Comparison of ENCODE assay signal across 8 mouse cellular contexts in the genomic region with DNA sequence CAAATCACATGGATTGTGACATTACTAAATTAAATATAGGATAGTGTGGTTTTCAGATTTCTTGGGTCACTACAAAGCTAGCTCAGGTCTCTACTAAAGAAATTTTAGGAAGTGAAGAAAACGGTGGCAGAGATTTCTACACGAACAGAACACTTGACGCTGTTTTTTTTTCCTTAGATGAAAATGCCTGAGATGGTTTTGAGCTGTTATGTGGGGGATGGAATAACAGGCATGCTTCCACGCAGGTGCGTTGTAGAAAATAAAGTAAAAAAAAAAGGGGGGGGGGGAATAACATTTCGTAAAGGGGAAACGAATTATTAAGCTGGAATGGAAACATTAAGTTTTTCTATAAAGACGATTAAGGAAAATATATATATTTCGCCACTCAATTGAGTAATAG. TPM values are rescaled to one million over a fixed set of nuclear protein-coding genes. Genes with fewer than 3 reads are reported as not detected.
DNase-seq lines count a peak whose midpoint lies in the region; ATAC-seq and TF ChIP-seq lines count a peak whose summit lies in the region.

No protein-coding gene starts in this region.

- peak overlapping the region; percentile 72 for H3K4me2 ChIP-seq in kidney, embryonic 15.5 days
- H3K4me2 ChIP-seq in hindbrain, embryonic 16.5 days (ENCODE audit: low read length) = peak overlapping the region; percentile 59
- peak overlapping the region; percentile 61 for H3K4me2 ChIP-seq in midbrain, embryonic 14.5 days (ENCODE audit: low read length)

- ATAC-seq in kidney, embryonic 15.5 days (replicated peaks; ENCODE audit: low FRiP score) = no peak
- ATAC-seq in hindbrain, embryonic 16.5 days = no peak
- no peak for ATAC-seq in midbrain, embryonic 14.5 days (ENCODE audit: low FRiP score, low TSS enrichment)
- ATAC-seq in inflammation-experienced regulatory T-cells, adult 6 months = no peak

- peaks cover 23% of the 10 kb centered on the region for H3K4me1 ChIP-seq in kidney, embryonic 15.5 days
- peaks cover 8% of the 10 kb centered on the region for H3K4me1 ChIP-seq in cortical plate, adult 2 months (ENCODE audit: control insufficient read depth, insufficient read depth, low read length)
- H3K4me1 ChIP-seq in hindbrain, embryonic 16.5 days (ENCODE audit: control insufficient read depth, insufficient read depth, low read depth, low read length) = peaks cover 11% of the 10 kb centered on the region
- H3K4me1 ChIP-seq in midbrain, embryonic 14.5 days (ENCODE audit: control insufficient read depth, insufficient read depth, low read length) = peaks cover 12% of the 10 kb centered on the region

- peak overlapping the region; percentile 86; the same call in 1 of the 2 replicates for H3K9ac ChIP-seq in kidney, embryonic 15.5 days
- H3K9ac ChIP-seq in hindbrain, embryonic 16.5 days (ENCODE audit: low read depth, low read length) = peak overlapping the region; percentile 83; the same call in 1 of the 2 replicates
- peak overlapping the region; percentile 83 for H3K9ac ChIP-seq in midbrain, embryonic 14.5 days (replicated peaks; ENCODE audit: low read length)

- 23% methylated on average over 9 of the region's 9 CpGs for WGBS in kidney, embryonic 15.5 days
- WGBS in hindbrain, embryonic 16.5 days = 28% methylated on average over 9 of the region's 9 CpGs
- 41% methylated on average over 9 of the region's 9 CpGs for WGBS in midbrain, embryonic 14.5 days

- no peak for TF ChIP-seq POLR2A in cortical plate, adult 2 months (IDR thresholded peaks at IDR 0.05; ENCODE audit: extremely low read depth, insufficient read depth, low read length)

- no peaks in the 10 kb centered on the region for H3K27me3 ChIP-seq in kidney, embryonic 15.5 days
- no peaks in the 10 kb centered on the region for H3K27me3 ChIP-seq in hindbrain, embryonic 16.5 days (replicated peaks; ENCODE audit: control insufficient read depth, insufficient read depth, low read length)
- H3K27me3 ChIP-seq in midbrain, embryonic 14.5 days (ENCODE audit: control insufficient read depth, insufficient read depth, low read length) = no peaks in the 10 kb centered on the region

- no peak for TF ChIP-seq CTCF in cortical plate, adult 2 months (IDR thresholded peaks at IDR 0.05; ENCODE audit: extremely low read depth, insufficient read depth, low read length)

- H3K4me3 ChIP-seq in kidney, embryonic 15.5 days (replicated peaks) = peak overlapping the region; percentile 70
- H3K4me3 ChIP-seq in cortical plate, adult 2 months (ENCODE audit: insufficient read depth, low read length) = peak overlapping the region; percentile 88; the same call in 1 of the 2 replicates
- peak overlapping the region; percentile 60 for H3K4me3 ChIP-seq in hindbrain, embryonic 16.5 days (ENCODE audit: low read length)
- H3K4me3 ChIP-seq in midbrain, embryonic 14.5 days (replicated peaks; ENCODE audit: low read depth, low read length) = peak overlapping the region; percentile 95

- no peaks in the 10 kb centered on the region for H3K36me3 ChIP-seq in kidney, embryonic 15.5 days
- H3K36me3 ChIP-seq in hindbrain, embryonic 16.5 days (ENCODE audit: control insufficient read depth, insufficient read depth, low read length) = no peaks in the 10 kb centered on the region
- H3K36me3 ChIP-seq in midbrain, embryonic 14.5 days (ENCODE audit: control insufficient read depth, insufficient read depth, low read length) = no peaks in the 10 kb centered on the region

- H3K27ac ChIP-seq in kidney, embryonic 15.5 days = no peak overlapping the region
- no peak overlapping the region for H3K27ac ChIP-seq in cortical plate, adult 2 months (ENCODE audit: insufficient read depth, low read length)
- H3K27ac ChIP-seq in hindbrain, embryonic 16.5 days (ENCODE audit: low read depth, low read length) = peak overlapping the region; percentile 89
- H3K27ac ChIP-seq in midbrain, embryonic 14.5 days (replicated peaks; ENCODE audit: low read depth, low read length) = no peak overlapping the region

- DNase-seq in kidney, adult 18-20 months = no peak
- peak; percentile 8 for DNase-seq in midbrain, embryonic 14.5 days
- no peak for DNase-seq in urinary bladder, postnatal 14 days (ENCODE audit: low spot score)
- DNase-seq in layer of hippocampus, postnatal 25 days (ENCODE audit: extremely low spot score in 1 of 2, low spot score in 1 of 2) = no peak

- H3K9me3 ChIP-seq in kidney, embryonic 15.5 days (replicated peaks) = no peaks in the 10 kb centered on the region
- no peaks in the 10 kb centered on the region for H3K9me3 ChIP-seq in hindbrain, embryonic 16.5 days (ENCODE audit: control insufficient read depth, low read length)
- H3K9me3 ChIP-seq in midbrain, embryonic 14.5 days (ENCODE audit: control insufficient read depth, low read length) = no peaks in the 10 kb centered on the region

RNA-seq across cellular contexts. Expression of a gene that starts 0.5 kb away (rescaled TPM):
- 98.7 and 113 TPM in 2 replicates for polyA plus RNA-seq in kidney, embryonic 15.5 days (2015; fragmentation: Nextera tagmentation; extraction: Ambion mirVana)
- polyA plus RNA-seq in cortical plate, adult 2 months (2012; rRNA removed) = 49.9 and 54.0 TPM in 2 replicates
- 103 and 104 TPM in 2 replicates for polyA plus RNA-seq in hindbrain, embryonic 16.5 days (2015; fragmentation: Nextera tagmentation; extraction: Ambion mirVana)
- 167 and 171 TPM in 2 replicates for polyA plus RNA-seq in midbrain, embryonic 14.5 days (2014; fragmentation: Nextera tagmentation; extraction: Ambion mirVana)
- polyA plus RNA-seq in inflammation-experienced regulatory T-cells, adult 6 months (2017; shearing (Covaris generic)) = 10 to 100 TPM; 54.2 to 93.0 (median 62.4) TPM
- total RNA-seq in layer of hippocampus, postnatal 25 days (2021) = 100 to 1,000 TPM; 115 to 122 TPM

RNA-seq across cellular contexts. Expression of a gene that starts 0.7 kb away (rescaled TPM):
- polyA plus RNA-seq in kidney, embryonic 15.5 days (2015; fragmentation: Nextera tagmentation; extraction: Ambion mirVana) = 17.8 and 21.9 TPM in 2 replicates
- polyA plus RNA-seq in cortical plate, adult 2 months (2012; rRNA removed) = 77.0 TPM in 2 replicates
- polyA plus RNA-seq in hindbrain, embryonic 16.5 days (2015; fragmentation: Nextera tagmentation; extraction: Ambion mirVana) = 35.3 and 42.6 TPM in 2 replicates
- polyA plus RNA-seq in midbrain, embryonic 14.5 days (2014; fragmentation: Nextera tagmentation; extraction: Ambion mirVana) = 30.0 TPM in 2 replicates
- 10 to 100 TPM in 2 of 3 experiments, 1 to 10 TPM in 1; 9.3 to 15.1 (median 13.8) TPM for polyA plus RNA-seq in inflammation-experienced regulatory T-cells, adult 6 months (2017; shearing (Covaris generic))
- 10 to 100 TPM; 54.2 to 54.3 TPM for total RNA-seq in layer of hippocampus, postnatal 25 days (2021)

RNA-seq across cellular contexts. Expression of a gene that starts 37.1 kb away (rescaled TPM):
- 23.6 and 25.9 TPM in 2 replicates for polyA plus RNA-seq in kidney, embryonic 15.5 days (2015; fragmentation: Nextera tagmentation; extraction: Ambion mirVana)
- polyA plus RNA-seq in cortical plate, adult 2 months (2012; rRNA removed) = 30.0 and 31.7 TPM in 2 replicates
- 25.7 and 33.6 TPM in 2 replicates for polyA plus RNA-seq in hindbrain, embryonic 16.5 days (2015; fragmentation: Nextera tagmentation; extraction: Ambion mirVana)
- 35.2 and 51.7 TPM in 2 replicates for polyA plus RNA-seq in midbrain, embryonic 14.5 days (2014; fragmentation: Nextera tagmentation; extraction: Ambion mirVana)
- polyA plus RNA-seq in inflammation-experienced regulatory T-cells, adult 6 months (2017; shearing (Covaris generic)) = 10 to 100 TPM; 19.6 to 23.6 (median 21.9) TPM
- total RNA-seq in layer of hippocampus, postnatal 25 days (2021) = 10 to 100 TPM; 34.7 to 38.7 TPM
